Mouse (Mus musculus) limb, embryonic 14.5 days (tissue): ENCODE results near the gene Vps4b. TPM values are rescaled to one million over a fixed set of nuclear protein-coding genes. Genes with fewer than 3 reads are reported as not detected.
A peak's percentile ranks its signal among the peaks of the same experiment; 100 is the strongest.

Experiments
- ATAC-seq: fragments of 200-750 bp; cut with Nextera tagmentation; 2 replicates; pipeline ENCODE4 v1.8.0; 2017; ENCODE audit warnings: low read depth, moderate number of reproducible peaks, moderate TSS enrichment; ENCODE audit not compliant: low FRiP score
- DNase-seq: peaks from one replicate; pipeline ENCODE4 v3.0.0-alpha.2; 2015; ENCODE audit warnings: low spot score
- H3K27ac ChIP-seq: fragments of 300-500 bp; sonication (generic); replicated peaks from 2 replicates; pipeline ENCODE4 v1.5.1; 2014; ENCODE audit warnings: low read depth, mild to moderate bottlenecking, low read length, moderate library complexity, mixed read lengths
- H3K27me3 ChIP-seq: fragments of 300-500 bp; sonication (generic); 2 replicates; pipeline ENCODE4 v1.6.1; 2014; ENCODE audit warnings: low read length, mixed read lengths; ENCODE audit not compliant: control insufficient read depth, insufficient read depth
- H3K36me3 ChIP-seq: fragments of 300-500 bp; sonication (generic); 2 replicates; pipeline ENCODE4 v1.6.1; 2014; ENCODE audit warnings: mild to moderate bottlenecking, low read length, moderate library complexity, mixed read lengths; ENCODE audit not compliant: control insufficient read depth, insufficient read depth
- H3K4me1 ChIP-seq: fragments of 300-500 bp; sonication (generic); 2 replicates; pipeline ENCODE4 v1.6.1; 2014; ENCODE audit warnings: antibody characterized with exemption, low read length, mixed read lengths; ENCODE audit not compliant: control insufficient read depth, insufficient read depth
- H3K4me2 ChIP-seq: fragments of 300-500 bp; sonication (generic); replicated peaks from 2 replicates; pipeline ENCODE4 v1.6.1; 2014; ENCODE audit warnings: low read depth, mild to moderate bottlenecking, low read length, moderate library complexity; ENCODE audit not compliant: severe bottlenecking
- H3K4me3 ChIP-seq: fragments of 300-500 bp; sonication (generic); replicated peaks from 2 replicates; pipeline ENCODE4 v1.5.1; 2014; ENCODE audit warnings: low read length
- H3K9ac ChIP-seq: fragments of 300-500 bp; sonication (generic); 2 replicates; pipeline ENCODE4 v1.6.1; 2014; ENCODE audit warnings: mild to moderate bottlenecking, low read depth, low read length, moderate library complexity; ENCODE audit not compliant: severe bottlenecking
- H3K9me3 ChIP-seq: fragments of 300-500 bp; sonication (generic); 2 replicates; pipeline ENCODE4 v1.6.1; 2016; ENCODE audit warnings: low read length; ENCODE audit not compliant: control insufficient read depth
- POLR2A ChIP-seq: fragments of 200-500 bp; IDR thresholded peaks from 2 replicates; pipeline ENCODE4 v1.8.0; 2012; ENCODE audit warnings: inconsistent platforms, mild to moderate bottlenecking, moderate library complexity, borderline replicate concordance; ENCODE audit not compliant: insufficient read depth, insufficient read length; ENCODE audit errors: extremely low read depth
- WGBS: fragments of 180-500 bp; shearing (Covaris S2); extraction: QIAGEN DNeasy Blood & Tissue Kit; methylation state at CpG from one replicate; pipeline ENCODE4 v1.1.7; 2014; 5-methylcytosine and 5-hydroxymethylcytosine counted together
- polyA plus RNA-seq, 2 experiments: library from polyadenylated mRNA; depleted of rRNA in 1 of 2; stranded (reverse) in 1 of 2; unstranded in 1 of 2; fragments of >200 nt; fragmentation: Nextera tagmentation in 1 of 2; extraction: Ambion mirVana in 1 of 2; gene quantifications; 2 replicates each; pipeline versions ENCODE4 v1.2.1 to v1.2.3; 2012 to 2014

Gene Vps4b
- polyA plus RNA-seq (2012; rRNA removed) (25.1 and 37.4 TPM in 2 replicates), polyA plus RNA-seq (2014; fragmentation: Nextera tagmentation; extraction: Ambion mirVana) (66.1 and 67.9 TPM in 2 replicates)

GRCm38 (mm10) chr1:106796542-106796924, at the start of gene Vps4b:
Gene Vps4b, minus strand, starts transcription at chr1:106796728.
- Histone ChIP-seq H3K4me2 (peak within 1 kb of the TSS; percentile 67), H3K9me3 (no peaks in the 10 kb centered on the region), H3K4me3 (peak within 1 kb of the TSS; percentile 100), H3K9ac (peak within 1 kb of the TSS; percentile 97), H3K4me1 (peaks cover 8% of the 10 kb centered on the region; the same call in 1 of the 2 replicates), H3K36me3 (0 out of 2 replicates have a peak, but pooled peaks cover 4% of the 10 kb centered on the region), H3K27me3 (no peaks in the 10 kb centered on the region), H3K27ac (peak within 1 kb of the TSS; percentile 93)
- ATAC-seq (peak; percentile 99), DNase-seq (peak; percentile 97)
- under 1% methylated on average over 20 of the region's 23 CpGs for WGBS
- peak; percentile 74; the same call in 1 of the 2 replicates for TF ChIP-seq POLR2A

- 75% methylated on average over 4 of the region's 4 CpGs for WGBS
- Histone ChIP-seq H3K4me3 (no peak overlapping the region), H3K9ac (no peak overlapping the region), H3K4me2 (no peak overlapping the region), H3K27ac (no peak overlapping the region), H3K27me3 (no peaks in the 10 kb centered on the region), H3K9me3 (no peaks in the 10 kb centered on the region), H3K4me1 (no peaks in the 10 kb centered on the region), H3K36me3 (no peaks in the 10 kb centered on the region)
- ATAC-seq, result no peak
- TF ChIP-seq POLR2A, result no peak
- DNase-seq, result no peak
Observed at GRCm38 (mm10) chr1:106828784-106829183, 32.3 kb upstream of the Vps4b start.

GRCm38 (mm10) chr1:106822297-106822696, 25.8 kb upstream of the Vps4b start:
- Histone ChIP-seq H3K9ac (no peak overlapping the region), H3K4me1 (no peaks in the 10 kb centered on the region), H3K4me2 (no peak overlapping the region), H3K27ac (no peak overlapping the region), H3K9me3 (no peaks in the 10 kb centered on the region), H3K4me3 (no peak overlapping the region), H3K27me3 (no peaks in the 10 kb centered on the region), H3K36me3 (no peaks in the 10 kb centered on the region)
- peak; percentile 34 for DNase-seq
- peak; percentile 34; the same call in 1 of the 2 replicates for ATAC-seq
- TF ChIP-seq POLR2A, result no peak
- WGBS, result 61% methylated on average over 3 of the region's 3 CpGs

GRCm38 (mm10) chr1:106818323-106818722, 21.8 kb upstream of the Vps4b start:
- WGBS, result 18% methylated on average over 4 of the region's 4 CpGs

GRCm38 (mm10) chr1:106816766-106817165, 20.2 kb upstream of the Vps4b start:
- no peak overlapping the region for H3K4me2 ChIP-seq
- H3K4me3 ChIP-seq, result no peak overlapping the region
- no peak overlapping the region for H3K9ac ChIP-seq
- no peak overlapping the region for H3K27ac ChIP-seq
- DNase-seq (no peak), ATAC-seq (no peak)
- H3K9me3 ChIP-seq, result no peaks in the 10 kb centered on the region
- 82% methylated on average over 11 of the region's 11 CpGs for WGBS
- no peak for TF ChIP-seq POLR2A
- H3K4me1 ChIP-seq, result no peaks in the 10 kb centered on the region
- no peaks in the 10 kb centered on the region for H3K27me3 ChIP-seq
- H3K36me3 ChIP-seq, result no peaks in the 10 kb centered on the region

More at GRCm38 (mm10) chr1:106818323-106818722, 21.8 kb upstream of the Vps4b start:
- Histone ChIP-seq H3K4me3 (no peak overlapping the region), H3K9ac (no peak overlapping the region), H3K27ac (no peak overlapping the region), H3K36me3 (no peaks in the 10 kb centered on the region), H3K27me3 (no peaks in the 10 kb centered on the region), H3K9me3 (no peaks in the 10 kb centered on the region), H3K4me1 (no peaks in the 10 kb centered on the region), H3K4me2 (no peak overlapping the region)
- DNase-seq (peak; percentile 68), ATAC-seq (no peak)
- TF ChIP-seq POLR2A, result no peak

- H3K4me1 ChIP-seq, result no peaks in the 10 kb centered on the region
- no peaks in the 10 kb centered on the region for H3K9me3 ChIP-seq
- H3K4me2 ChIP-seq, result no peak overlapping the region
- H3K9ac ChIP-seq, result no peak overlapping the region
- no peak overlapping the region for H3K27ac ChIP-seq
- ATAC-seq (no peak), DNase-seq (no peak)
- 85% methylated on average over 6 of the region's 6 CpGs for WGBS
- H3K27me3 ChIP-seq, result no peaks in the 10 kb centered on the region
- no peak overlapping the region for H3K4me3 ChIP-seq
- TF ChIP-seq POLR2A, result no peak
- no peaks in the 10 kb centered on the region for H3K36me3 ChIP-seq
Observed at GRCm38 (mm10) chr1:106815265-106815664, 18.7 kb upstream of the Vps4b start.
